Mouse (Mus musculus): ENCODE measurements around the gene Piwil1.

- TF ChIP-seq POLR2A (IDR thresholded peaks at IDR 0.05; ENCODE audit: control insufficient read depth, low read depth, low read length) (no peak), CTCF (IDR thresholded peaks at IDR 0.05; ENCODE audit: control insufficient read depth, insufficient read depth, insufficient replicate concordance, low read depth, low read length) (no peak)
Measured at GRCm38 (mm10) chr5:128674124-128674523, 28.2 kb upstream of the Piwil1 start.
